Mouse (Mus musculus) retina, postnatal 1 day (tissue): ENCODE data around the gene Cpsf6.

ENCODE experiments used
- DNase-seq: peaks from one replicate; pipeline ENCODE4 v3.0.0-alpha.2; 2012

Gene Cpsf6

DNA sequence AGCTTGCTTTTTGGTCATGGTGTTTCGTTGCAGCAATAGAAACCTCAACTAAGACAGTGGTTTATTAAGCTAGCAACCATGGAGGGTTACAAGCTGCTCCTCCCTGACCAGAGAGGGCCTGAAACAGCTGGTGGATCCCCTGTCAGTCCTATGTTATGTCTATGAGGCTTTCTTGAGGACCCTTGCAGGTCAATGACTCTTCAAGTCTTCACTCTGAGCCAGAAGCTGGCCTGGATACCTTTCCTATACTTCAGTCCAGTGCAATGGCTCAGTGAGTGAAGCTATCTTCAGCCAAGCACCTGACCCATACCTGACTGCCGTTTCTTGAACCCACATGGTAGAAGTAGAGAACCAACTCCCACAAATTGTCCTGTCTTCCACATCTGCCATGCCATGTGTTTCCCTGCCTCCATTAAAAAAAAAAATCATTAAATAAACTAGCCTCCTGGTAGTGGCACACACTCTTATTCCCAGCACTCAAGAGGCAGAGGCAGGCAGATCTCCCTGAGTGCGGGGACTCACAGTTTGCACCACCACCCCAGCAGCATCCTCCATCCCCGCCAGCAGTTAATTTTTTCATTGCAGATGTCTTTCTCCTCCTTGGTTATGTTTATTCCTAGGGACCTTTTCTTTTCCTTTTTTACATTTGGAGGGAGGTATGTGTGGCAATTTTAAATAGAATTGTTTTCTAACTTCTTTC, 4.7 kb upstream of the Cpsf6 start:
- DNase-seq, result no peak

DNA sequence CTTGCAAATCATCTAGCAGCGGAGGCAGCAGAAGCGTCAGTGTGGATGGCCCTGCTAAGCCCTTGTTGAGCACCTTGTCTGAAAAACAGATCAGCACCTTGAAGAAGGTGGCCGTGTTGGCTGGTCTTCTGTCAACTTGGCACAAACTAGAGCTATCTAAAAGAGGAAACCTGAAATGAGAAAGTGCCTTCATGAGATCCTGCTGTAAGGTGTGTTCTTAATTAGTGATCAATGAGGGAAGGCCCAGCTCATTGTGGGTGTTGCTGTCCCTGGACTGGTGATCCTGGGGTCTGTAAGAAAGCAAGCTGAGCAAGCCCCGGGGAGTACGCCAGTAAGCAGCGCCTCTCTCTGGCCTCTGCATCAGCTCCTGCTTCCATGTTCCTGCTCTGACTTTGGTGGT, 4.1 kb upstream of the Cpsf6 start:
- DNase-seq, result no peak

DNA sequence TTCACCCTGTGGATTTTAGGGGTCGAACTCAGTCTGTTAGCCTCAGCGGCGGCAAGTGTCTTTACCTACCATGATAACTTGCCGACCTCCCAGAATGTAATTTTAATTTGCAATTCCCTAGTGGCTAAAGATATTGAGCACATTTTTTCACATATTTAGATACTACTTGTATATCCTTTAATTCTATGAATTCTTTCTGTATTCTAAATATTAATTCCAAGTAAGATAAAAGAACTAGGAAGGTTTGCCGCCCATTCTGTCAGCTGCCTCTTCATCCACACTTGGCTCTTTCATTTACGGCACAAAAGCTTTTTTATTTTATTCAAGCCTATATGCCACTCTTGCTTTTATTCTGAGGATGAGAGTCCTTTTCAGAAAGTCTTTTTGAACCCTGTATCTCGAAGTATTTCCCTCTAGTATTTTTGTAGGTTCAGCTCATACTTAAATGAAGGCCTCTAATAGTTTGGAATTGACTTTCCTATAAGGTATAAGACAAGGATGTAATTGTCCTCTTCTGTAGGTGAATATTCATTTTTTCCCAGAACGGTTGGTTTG, 3.3 kb upstream of the Cpsf6 start:
- no peak for DNase-seq

DNA sequence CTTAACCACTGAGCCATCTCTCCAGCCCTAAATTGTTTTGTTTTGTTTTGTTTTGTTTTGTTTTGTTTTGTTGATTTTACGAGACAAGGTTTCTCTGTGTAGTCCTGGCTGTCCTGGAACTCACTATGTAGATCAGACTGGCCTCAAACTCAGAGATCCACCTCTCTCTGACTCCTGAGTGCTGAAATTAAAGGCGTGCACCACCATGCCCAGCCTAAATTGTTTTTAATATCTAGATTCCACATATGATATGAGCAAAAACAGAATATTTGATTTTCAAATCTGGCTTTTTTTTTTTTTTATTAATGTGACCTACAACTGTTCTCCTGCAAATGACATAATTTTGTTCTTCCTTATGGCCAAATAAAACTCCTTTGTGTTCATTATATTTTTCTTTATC, 2.3 kb upstream of the Cpsf6 start:
- DNase-seq, result no peak

DNA sequence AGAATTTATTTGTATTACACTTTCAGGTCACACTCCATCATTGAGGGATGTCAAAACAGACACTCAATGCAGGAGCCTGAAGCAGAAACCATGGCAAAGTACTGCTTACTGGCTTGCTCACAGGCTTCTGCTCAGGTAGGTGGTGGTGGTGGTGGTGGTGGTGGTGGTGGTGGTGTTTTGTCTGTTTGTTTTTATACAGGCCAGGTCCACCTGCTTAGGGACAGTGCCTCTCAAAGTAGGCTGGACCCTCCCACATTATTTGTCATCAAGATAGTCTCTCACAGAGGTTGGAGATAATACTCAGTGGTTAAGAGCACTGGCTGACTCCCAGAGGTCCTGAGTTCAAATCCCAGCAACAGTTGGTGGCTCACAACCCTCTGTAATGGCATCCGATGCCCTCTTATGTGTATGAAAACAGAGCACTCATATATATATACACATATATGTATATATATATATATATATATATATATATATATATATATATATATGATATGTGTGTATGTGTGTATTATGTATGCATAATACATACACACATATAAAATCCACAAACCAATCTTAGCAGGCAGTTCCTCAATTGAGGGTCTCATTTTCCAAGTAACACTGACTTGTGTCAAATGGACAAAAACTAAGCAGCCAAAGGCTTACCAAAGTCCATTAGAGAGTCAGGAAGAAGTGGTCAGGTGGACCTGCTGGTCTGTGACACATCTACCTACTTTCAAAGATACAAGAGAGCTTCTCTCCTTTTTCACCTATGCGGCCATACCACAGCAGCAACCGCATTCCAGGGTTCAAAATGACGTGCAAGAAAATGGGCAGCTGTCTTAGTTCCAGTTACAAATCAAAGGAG, 1.1 kb upstream of the Cpsf6 start:
- no peak for DNase-seq

DNA sequence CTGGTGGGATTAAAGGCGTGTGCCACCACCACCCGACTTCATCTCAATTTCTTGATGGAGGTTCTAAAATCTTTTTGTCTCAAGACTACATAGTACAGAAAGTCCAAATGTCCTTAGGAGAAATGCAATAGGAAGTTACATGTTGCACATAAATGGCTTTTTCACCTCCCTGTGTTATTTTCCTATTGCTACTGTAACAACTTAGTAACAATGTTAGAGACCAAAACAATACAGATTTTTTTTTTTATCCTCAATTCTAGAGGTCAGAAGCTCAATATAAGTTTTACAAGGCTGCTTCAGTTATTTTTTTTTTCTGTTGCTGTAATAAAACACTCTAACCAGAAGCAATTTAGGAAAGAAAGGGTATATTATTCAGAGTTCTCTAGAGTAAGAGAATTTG, 374 bp downstream of the Cpsf6 start:
- DNase-seq, result no peak

DNA sequence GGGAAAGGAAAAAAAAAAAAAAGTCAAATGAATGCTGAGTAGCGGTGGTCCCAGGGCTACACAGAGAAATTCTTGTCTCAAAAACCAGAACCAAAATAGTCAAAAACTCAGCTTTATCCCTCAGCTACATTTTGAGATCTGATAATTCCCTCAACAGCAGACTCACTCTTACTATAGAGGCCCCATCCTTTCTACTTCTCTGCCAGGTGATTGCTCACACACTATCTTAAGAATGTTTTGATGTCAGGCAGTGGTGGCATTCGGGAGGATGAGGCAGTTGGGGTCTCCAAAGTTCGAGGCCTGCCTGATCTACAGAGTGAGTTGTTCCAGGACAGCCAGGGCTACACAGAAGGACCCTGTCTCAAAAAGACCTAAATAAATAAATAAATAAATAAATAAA, 1.2 kb downstream of the Cpsf6 start:
- no peak for DNase-seq

DNA sequence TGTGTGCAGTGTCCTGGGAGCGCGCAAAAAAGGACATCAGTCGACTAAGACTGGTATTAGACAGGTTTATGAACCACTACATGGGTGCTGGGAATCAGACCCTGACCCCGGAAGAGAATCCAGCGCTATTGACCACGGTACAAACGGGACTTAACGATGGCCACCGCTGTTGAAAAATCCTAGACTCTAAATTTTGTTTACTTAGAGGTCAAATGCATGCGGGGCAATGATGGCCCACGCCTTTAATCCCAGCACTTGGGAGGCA, 1.6 kb downstream of the Cpsf6 start:
- no peak for DNase-seq

DNA sequence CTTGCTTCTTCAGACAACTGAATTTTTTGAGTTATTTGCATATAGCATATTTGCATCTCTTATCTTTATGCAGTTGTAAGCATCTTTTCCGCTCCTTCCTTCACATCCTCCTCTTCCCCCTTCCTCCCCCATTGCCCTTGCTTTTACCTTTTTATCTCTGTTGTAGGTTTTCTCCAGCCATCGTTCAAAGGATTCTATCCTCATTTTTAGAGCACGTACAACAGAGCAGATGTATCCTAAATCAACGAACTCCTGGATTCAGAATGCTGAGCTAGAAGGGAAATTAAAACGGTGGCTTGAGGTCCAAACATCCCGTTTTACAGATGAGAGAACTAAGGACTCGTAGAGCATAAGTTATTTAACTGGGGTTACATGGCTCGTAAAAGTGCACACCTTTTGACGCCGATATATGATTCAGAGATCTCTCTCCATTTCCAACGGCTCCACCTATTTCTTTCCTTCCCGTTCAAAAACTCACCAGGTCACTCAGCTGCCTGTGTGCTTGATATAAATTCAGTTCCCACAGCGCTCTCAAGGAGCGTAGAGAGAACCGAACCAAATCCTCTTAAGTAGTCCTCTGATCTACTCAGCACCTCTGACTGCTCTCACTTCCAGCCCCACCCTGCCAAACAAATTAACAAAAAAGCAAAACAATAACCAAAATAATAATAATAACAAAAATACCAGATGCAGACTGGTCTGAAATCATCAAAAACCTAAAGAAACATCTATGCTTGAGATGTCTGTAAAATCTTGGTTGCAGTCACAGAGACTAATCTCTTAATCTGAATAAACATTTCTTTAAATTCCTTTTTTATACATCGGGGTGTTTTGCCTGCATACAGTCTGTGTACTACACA, 2.2 kb downstream of the Cpsf6 start:
- DNase-seq, result peak; percentile 49

DNA sequence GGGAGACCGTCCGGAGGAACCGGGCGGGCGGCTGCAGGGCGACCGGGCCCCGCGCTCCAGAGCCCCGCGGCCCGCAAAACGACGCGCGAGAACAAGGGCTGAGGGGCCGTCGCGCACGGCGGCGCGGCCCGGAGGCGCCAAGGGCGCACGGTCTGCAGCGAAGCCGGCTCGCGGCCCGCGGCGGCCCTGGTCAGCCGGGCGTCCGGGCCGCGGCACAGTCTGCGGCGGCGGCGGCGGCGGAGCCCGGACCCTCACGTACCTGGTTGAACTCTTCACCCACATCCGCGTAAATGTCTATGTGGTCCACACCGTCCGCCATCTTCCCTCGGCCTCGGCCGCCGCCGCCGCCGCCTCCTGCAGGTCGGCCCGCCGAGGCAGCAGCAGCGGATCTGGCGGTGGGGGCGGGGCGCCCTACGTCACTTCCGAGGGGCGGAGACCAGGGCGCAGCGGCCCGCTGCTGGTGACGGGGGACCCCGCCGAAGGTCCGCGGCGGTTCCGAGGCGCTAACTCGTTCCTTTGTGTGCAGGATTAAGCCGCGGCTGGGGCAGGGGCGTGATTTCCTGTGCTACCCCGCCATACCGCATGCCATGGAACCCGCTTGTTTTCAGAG, 3.1 kb downstream of the Cpsf6 start:
- DNase-seq, result peak; percentile 96

DNA sequence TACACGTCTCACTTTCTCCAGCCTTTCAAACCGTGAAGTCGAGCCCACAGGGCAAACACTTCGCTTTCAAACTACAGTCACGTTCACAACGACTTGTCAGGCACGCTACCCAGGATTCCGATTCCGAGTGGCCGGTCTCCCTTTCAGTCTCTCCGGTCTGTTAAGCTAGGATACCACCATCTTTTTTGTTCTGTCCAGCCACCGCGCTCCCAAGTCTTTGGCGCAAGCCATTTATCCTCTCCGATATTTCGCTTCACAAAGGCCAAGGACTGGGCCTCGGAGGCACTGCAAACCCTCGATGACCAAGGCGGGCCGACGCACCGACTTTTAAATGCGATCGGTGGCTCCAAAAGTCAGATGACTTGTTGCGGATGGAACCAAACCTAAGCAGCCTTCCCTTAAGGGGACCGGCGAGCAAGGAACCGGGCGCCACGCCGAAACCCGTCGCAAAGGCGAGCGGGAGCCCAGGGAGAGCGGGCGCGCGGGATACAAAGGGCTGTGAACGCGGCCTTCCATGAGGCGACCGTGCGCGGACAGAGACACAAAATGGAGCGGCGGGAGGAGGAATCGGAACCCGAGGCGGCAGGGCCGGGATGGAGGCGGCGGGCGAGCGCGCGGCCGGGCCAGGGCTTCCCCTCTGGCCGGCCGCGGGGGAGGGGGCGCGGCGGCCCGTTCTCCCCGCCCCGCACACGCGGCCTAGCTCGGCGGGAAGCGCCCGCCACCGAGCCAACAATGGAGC, 3.8 kb downstream of the Cpsf6 start:
- peak; percentile 61 for DNase-seq

DNA sequence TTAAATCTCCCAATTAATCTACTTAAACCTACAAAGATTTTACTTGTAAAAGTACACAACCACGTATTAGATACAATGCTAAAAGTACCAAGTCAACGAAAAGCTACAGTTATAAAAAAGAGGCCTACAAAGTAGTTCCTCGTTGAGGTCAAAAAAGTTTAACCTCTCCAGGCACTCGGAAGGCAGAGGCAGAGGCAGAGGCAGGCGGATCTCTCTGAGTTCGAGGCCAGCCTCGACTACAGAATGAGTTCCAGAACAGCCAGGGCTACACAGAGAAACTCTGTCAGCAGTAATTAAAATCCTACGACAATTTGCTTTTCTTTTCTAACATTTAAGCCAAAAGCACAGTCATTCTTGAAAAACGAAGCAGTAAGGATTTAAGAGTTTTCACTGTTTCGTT, 4.7 kb downstream of the Cpsf6 start:
- no peak for DNase-seq

DNA sequence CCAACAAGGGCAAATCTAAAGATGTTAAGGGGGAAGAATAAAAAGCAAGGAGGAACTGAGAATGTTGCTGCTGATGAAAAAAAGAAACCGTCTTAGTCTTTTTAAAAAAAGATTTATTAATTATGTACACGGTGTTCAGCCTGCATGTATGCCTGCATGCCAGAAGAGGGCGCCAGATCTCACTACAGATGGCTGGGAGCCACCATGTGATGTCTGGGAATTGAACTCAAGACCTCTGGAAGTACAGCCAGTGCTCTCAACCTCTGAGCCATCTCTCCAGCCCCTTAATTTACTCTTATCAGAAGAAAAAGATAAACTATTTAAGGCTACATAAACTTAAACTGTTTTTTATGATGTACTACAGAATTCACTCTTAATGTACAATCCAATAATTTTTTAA, 16.7 kb downstream of the Cpsf6 start:
- peak; percentile 66 for DNase-seq

DNA sequence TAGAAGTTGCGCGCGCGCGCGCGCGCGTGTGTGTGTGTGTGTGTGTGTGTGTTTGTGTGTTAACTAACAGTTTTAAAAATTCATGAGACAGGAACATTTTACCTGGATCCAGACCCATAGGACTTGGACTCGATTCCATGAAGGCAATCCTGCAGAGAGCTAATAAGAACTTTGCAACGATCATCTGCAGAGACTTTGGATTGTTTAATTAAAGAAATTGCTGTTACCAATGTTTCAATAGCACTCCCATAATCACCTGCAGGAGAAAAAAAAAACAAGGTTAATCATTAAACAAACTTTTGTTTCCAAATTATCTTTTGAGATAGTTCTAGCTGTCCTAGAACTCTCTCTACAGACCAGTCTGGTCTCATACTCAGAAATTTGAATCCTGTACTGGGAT, 20.9 kb downstream of the Cpsf6 start:
- no peak for DNase-seq

DNA sequence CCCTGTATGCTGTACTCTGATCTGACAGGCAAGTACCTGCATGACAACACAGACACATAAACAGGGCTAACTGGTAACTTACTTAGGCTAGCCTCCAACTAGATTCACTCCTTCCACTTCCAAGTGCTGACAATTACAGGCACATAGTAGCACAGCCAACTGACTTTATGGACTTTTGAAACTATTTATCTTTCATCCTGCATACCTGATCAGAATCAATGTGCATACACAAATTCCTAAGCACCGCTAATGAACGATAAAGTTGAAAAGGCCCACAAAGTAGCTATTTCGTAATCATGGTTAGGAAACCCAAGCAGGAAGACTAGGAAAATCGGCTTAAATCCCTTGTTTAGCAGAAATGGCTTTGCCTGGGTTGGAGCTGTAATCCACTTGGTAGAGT, 36.8 kb downstream of the Cpsf6 start:
- DNase-seq, result no peak

DNA sequence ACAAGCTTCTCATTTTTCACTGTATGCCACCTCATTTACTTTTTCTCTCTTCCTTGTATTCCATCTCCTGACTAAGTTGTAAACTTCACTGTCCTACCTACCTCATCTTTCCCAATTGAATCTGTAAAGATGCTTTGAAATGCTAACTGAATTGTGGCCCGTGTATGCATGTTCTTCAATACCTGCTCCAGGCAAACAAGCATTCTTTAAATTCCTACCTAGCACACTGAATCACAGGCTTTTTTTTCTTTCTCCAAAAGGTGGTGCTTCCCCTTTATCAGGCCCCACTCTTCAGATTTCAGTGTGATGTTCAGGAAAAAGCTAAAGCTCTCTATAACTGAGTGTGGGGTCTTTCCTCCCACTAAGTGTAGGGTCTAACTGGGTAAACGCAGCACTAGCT, 37.4 kb downstream of the Cpsf6 start:
- no peak for DNase-seq

DNA sequence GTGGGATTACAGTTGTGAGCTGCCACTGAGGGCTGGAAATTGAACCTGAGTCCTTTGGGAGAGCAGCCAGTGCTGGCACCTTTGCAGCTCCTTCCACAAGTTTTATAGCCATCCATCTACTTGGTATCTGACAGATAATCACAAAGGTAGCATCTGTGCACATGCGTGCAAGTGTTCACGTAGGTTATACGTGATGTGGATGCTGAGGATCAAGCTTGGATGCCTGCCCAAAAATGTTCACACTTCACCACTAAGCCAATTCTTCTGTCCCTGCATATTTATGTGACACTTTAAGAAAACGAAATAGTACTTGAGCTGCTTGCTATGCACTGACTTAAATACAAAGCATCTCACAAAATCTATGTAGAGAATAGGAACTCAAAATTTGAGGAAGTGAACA, 38.8 kb downstream of the Cpsf6 start:
- no peak for DNase-seq

DNA sequence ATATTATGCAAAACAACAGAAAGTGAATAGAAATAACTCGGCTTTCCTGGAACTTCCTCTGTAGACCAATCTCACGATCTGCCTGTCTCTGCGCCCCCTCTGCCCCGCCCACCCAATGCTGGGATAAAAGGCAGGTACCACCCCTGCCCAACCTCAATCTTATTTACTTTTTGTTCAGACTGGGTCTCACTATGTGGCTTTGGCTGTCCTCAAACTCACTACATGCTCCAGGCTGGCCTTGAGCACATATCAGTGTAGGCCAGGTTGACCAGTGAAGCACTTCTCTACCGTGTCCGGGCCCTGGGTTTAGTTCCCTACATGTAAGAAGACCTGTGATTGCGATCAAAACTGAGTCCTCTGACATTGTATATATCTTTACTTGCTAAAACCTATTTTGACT, 40.6 kb downstream of the Cpsf6 start:
- no peak for DNase-seq

DNA sequence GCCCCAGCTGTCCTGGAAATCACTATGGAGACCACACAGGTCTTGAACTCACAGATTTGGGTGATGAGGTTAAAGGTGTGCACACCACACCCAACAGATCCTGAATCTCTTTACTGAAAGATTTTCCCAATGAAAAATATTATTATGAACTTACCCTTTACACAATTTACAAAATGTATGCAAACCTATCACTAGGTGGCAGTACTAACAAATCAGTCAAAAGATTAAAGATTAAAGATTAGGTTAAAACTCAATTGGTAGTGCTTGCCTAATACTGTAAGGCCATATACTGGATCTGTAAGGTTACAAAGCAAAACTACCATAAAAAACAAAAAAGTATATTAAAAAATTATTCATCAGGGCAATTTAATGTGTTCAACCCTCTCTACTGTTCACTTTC, 41.9 kb downstream of the Cpsf6 start:
- DNase-seq, result no peak

DNA sequence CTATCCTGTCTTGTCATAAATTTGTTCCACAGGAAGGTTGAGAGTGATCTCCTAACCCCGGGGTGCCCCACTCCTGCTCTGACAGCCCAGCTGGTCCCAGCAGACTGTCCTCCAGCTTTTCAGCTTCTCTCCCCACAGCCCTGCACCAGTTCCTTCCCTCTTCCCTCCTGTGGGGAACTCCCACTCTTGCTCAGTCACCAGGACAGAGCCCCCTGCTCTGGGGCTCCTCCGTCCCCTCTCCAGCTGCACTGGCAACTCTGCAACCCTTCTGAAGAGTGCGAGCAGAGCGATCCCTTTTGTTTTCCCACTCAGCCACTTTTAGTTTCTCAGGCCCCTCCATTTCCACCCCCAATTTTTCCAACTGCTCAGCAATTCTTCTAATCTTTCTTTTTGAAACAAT, 44.2 kb downstream of the Cpsf6 start:
- peak; percentile 33 for DNase-seq

DNA sequence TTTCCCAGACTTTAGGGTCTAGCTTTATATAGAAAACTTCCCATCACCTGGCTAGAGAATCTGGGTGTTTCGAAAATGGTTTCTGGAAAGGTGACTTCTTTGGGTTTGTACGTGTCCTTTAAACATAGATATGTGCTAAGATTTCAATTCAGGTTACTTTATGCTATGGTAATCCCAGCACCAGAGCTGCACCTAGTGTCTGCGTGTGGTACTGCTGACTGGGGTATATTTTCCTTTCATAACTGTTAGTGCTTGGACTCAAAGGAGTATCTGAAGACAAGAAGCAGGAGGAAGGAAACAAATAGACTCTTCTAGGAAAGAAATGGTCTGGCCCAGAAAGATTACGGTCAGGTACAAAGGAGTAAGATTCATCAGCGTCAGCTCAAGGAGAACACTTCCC, 49.3 kb downstream of the Cpsf6 start:
- peak; percentile 24 for DNase-seq

DNA sequence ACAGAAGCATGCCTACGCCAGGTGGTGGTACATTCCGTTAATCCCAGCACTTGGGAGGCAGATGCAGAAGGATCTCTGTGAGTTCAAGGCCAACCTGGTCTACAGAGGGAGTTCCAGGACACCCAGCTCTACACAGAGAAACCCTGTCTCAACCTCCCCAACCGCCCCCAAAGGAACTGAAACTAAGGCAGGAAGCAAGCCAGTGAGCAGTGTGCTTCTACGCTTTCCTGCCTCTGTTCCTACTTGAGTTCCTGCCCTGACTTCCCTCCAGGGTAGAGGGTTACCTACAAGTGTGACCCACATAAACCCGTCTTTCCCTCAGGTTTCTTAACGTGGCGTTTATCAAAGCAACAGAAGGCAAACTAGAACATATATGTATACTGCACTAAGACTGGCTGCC, 56.0 kb downstream of the Cpsf6 start:
- DNase-seq, result no peak

DNA sequence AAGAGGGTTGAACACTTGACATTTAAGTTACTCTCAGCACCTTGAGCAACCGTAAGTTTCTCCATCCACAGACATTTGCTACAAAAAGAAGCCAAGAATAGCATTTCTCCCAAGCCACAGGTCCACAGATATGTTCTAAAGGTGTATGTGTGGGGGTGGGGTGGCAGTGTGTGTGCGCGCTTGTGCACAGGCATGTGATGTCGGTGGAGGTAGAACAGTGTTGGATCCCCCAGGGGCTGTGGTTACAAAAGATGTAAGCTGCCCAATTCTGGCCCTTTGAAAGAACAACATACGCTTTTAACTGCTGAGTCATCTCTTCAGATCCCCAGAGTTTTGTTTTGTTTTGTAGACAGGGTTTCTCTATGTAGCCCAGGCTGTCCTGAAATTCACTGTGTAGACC, 57.2 kb downstream of the Cpsf6 start:
- DNase-seq, result no peak
